Mouse (Mus musculus) olfactory bulb, adult 2 months (tissue): ENCODE data around the gene Tspo2.

Source experiments
- CTCF ChIP-seq: fragments of 200-500 bp; IDR thresholded peaks from 2 replicates; pipeline ENCODE4 v1.5.1; 2012; ENCODE audit warnings: low read depth, mild to moderate bottlenecking, low read length, moderate library complexity; ENCODE audit not compliant: insufficient read depth
- POLR2A ChIP-seq: fragments of 200-500 bp; IDR thresholded peaks from 2 replicates; pipeline ENCODE4 v1.6.1; 2012; ENCODE audit warnings: mild to moderate bottlenecking, low read depth, low read length, moderate library complexity; ENCODE audit not compliant: insufficient read depth

- TF ChIP-seq POLR2A (no peak), CTCF (no peak)
Observed at GRCm38 (mm10) chr17:48418174-48418573, 33.1 kb downstream of the Tspo2 start.
